Mouse (Mus musculus): ENCODE data around the gene Prss32. TPM values are rescaled to one million over a fixed set of nuclear protein-coding genes. Genes with fewer than 3 reads are reported as not detected.

Gene Prss32
- not detected in 2 replicates for polyA plus RNA-seq (2015; fragmentation: Nextera tagmentation; extraction: Ambion mirVana)

- no peak for ATAC-seq (ENCODE audit: low FRiP score, low read depth)
- Histone ChIP-seq H3K27me3 (no peaks in the 10 kb centered on the region), H3K4me2 (peak within 1 kb of the TSS; percentile 38), H3K27ac (replicated peaks) (no peak within 1 kb of the TSS), H3K4me1 (replicated peaks) (no peaks in the 10 kb centered on the region), H3K9ac (no peak within 1 kb of the TSS), H3K9me3 (no peaks in the 10 kb centered on the region), H3K36me3 (no peaks in the 10 kb centered on the region), H3K4me3 (0 out of 2 replicates have a peak within 1 kb of the TSS, but pooled peaks have one; percentile 8)
- WGBS: 12% methylated on average over 19 of the region's 19 CpGs
Observed at GRCm38 (mm10) chr17:23843812-23844273, at the start of gene Prss32, which contains the start of gene Prss41. Gene Prss32, plus strand, starts transcription at chr17:23843855. Gene Prss41, minus strand, starts transcription at chr17:23844172.

DNA sequence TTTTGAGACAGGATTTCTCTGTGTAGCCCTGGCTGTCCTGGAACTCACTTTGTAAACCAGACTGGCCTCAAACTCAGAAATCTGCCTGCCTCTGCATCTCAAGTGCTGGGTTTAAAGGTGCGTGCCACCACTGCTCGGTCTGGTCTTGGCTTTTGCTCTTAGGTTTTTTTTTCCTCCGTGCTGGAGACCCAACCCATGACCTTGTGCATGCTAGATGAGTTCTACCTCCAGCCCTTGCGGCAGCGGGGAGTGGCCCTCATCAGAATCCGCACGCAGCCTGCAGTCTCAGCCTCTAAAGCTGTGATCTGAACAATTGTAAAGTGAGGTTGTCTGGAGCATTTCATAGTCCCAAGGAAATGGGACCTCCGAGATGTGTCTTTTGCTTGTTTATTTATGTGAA is 48.3 kb upstream of the Prss32 start:
- Histone ChIP-seq H3K36me3 (0 out of 2 replicates have a peak, but pooled peaks cover 3% of the 10 kb centered on the region), H3K4me2 (no peak overlapping the region), H3K27me3 (no peaks in the 10 kb centered on the region), H3K4me3 (no peak overlapping the region), H3K9me3 (no peaks in the 10 kb centered on the region), H3K4me1 (replicated peaks) (peaks cover 24% of the 10 kb centered on the region), H3K9ac (no peak overlapping the region), H3K27ac (replicated peaks) (no peak overlapping the region)
- no peak for ATAC-seq (ENCODE audit: low FRiP score, low read depth)
- 97% methylated on average over 8 of the region's 8 CpGs for WGBS

GRCm38 (mm10) chr17:23797316-23797715 is 46.3 kb upstream of the Prss32 start:
- Histone ChIP-seq H3K4me3 (no peak overlapping the region), H3K27ac (replicated peaks) (no peak overlapping the region), H3K9me3 (no peaks in the 10 kb centered on the region), H3K27me3 (no peaks in the 10 kb centered on the region), H3K4me1 (replicated peaks) (peaks cover 7% of the 10 kb centered on the region), H3K4me2 (no peak overlapping the region), H3K9ac (no peak overlapping the region), H3K36me3 (0 out of 2 replicates have a peak, but pooled peaks cover 3% of the 10 kb centered on the region)
- no peak for ATAC-seq (ENCODE audit: low FRiP score, low read depth)
- 82% methylated on average over 7 of the region's 7 CpGs for WGBS

- Histone ChIP-seq H3K4me1 (replicated peaks) (peaks cover 30% of the 10 kb centered on the region), H3K4me2 (no peak overlapping the region), H3K4me3 (no peak overlapping the region), H3K9me3 (no peaks in the 10 kb centered on the region), H3K36me3 (0 out of 2 replicates have a peak, but pooled peaks cover 3% of the 10 kb centered on the region), H3K27me3 (no peaks in the 10 kb centered on the region), H3K9ac (no peak overlapping the region), H3K27ac (replicated peaks) (no peak overlapping the region)
- no peak for ATAC-seq (ENCODE audit: low FRiP score, low read depth)
- 91% methylated on average over 10 of the region's 10 CpGs for WGBS
Observed at GRCm38 (mm10) chr17:23801627-23802026, 42.0 kb upstream of the Prss32 start.

- Histone ChIP-seq H3K27me3 (no peaks in the 10 kb centered on the region), H3K4me1 (replicated peaks) (peaks cover 41% of the 10 kb centered on the region), H3K4me3 (peak overlapping the region; percentile 84), H3K9me3 (no peaks in the 10 kb centered on the region), H3K27ac (replicated peaks) (peak overlapping the region; percentile 99), H3K36me3 (peaks cover under 1% of the 10 kb centered on the region; the same call in 1 of the 2 replicates), H3K9ac (peak overlapping the region; percentile 88), H3K4me2 (peak overlapping the region; percentile 68)
- WGBS: under 1% methylated on average over 60 of the region's 60 CpGs
- ATAC-seq (ENCODE audit: low FRiP score, low read depth): peak; percentile 98
Observed at GRCm38 (mm10) chr17:23802746-23803365, 40.8 kb upstream of the Prss32 start.

DNA sequence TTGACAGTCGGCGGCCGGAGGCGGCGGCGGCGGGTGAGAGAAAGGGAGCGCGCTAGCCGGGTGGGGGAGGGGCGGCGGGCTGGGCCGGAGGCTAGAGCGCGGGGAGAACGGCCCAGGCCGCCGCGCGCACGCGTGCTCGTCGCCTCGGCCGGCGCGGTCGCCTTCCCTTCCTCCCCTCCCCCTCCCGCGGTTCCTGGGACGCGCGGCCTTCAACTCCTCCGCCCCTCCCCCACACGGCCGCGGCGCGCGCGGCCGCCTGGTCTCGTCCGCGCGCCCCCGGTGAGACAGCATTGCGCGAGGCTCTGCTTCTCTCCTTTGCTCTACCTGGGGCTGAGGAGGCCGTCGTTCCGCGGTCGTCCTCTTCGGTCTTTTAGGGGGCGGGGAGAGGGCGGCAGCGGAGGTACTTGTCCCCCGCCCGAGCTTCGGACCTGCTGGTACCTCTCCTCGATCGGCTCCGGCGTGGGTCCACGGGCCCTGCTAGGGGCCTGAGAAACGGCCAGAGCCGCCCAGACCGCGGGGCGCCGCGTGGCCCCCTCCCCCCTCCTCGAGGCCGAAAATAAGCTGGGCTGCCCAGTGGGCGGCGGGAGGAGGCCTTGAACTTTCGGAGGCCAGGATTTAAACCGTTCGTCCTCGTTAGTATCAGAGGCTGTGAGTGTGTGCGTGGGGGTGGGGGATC is 40.2 kb upstream of the Prss32 start:
- H3K4me2 ChIP-seq: peak overlapping the region; percentile 85
- H3K27me3 ChIP-seq: no peaks in the 10 kb centered on the region
- under 1% methylated on average over 65 of the region's 83 CpGs for WGBS
- peaks cover 7% of the 10 kb centered on the region for H3K36me3 ChIP-seq
- peak; percentile 59 for ATAC-seq (ENCODE audit: low FRiP score, low read depth)
- peak overlapping the region; percentile 84 for H3K4me3 ChIP-seq
- H3K9ac ChIP-seq: peak overlapping the region; percentile 88
- peaks cover 41% of the 10 kb centered on the region for H3K4me1 ChIP-seq (replicated peaks)
- no peaks in the 10 kb centered on the region for H3K9me3 ChIP-seq
- peak overlapping the region; percentile 99 for H3K27ac ChIP-seq (replicated peaks)

DNA sequence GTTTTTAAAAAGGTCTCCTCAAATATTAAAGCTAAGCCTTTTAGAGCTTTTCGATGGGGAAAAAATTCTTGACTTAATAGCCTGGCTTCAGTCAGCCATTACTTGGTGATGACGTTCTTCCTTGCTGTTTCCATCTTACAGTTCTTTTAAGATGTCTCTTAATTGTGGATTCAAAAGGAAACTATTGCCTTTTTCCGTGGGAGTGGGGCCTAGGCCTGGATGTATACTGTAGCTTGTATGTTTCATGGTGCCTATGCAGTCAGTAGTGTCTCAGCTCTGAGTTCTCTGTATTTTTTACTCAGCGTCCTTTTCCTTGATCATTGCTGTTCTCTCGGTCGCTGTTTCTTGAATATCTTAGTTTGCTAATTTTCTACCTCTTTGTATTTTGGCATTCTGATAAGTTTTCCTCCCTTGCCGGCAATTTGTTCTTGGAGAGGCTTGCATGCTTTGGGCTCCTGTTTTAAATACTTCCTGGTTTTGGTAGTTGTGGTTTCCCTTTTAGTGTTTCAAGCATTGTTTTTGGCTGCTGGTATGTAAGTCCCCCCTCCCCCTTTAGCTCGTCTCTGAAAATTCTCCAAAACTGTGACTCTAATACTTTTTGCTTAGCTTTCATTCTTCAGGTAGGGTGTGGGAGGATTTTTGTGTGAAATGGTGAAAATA is 39.1 kb upstream of the Prss32 start:
- no peaks in the 10 kb centered on the region for H3K27me3 ChIP-seq
- H3K4me1 ChIP-seq (replicated peaks): peaks cover 41% of the 10 kb centered on the region
- 0 out of 2 replicates have a peak overlapping the region, but pooled peaks have one; percentile 99 for H3K27ac ChIP-seq (replicated peaks)
- WGBS: 6% methylated on average over 8 of the region's 8 CpGs
- no peaks in the 10 kb centered on the region for H3K9me3 ChIP-seq
- H3K4me3 ChIP-seq: peak overlapping the region; percentile 84
- H3K9ac ChIP-seq: peak overlapping the region; percentile 88
- peak overlapping the region; percentile 85 for H3K4me2 ChIP-seq
- no peak for ATAC-seq (ENCODE audit: low FRiP score, low read depth)
- peaks cover 17% of the 10 kb centered on the region for H3K36me3 ChIP-seq

DNA sequence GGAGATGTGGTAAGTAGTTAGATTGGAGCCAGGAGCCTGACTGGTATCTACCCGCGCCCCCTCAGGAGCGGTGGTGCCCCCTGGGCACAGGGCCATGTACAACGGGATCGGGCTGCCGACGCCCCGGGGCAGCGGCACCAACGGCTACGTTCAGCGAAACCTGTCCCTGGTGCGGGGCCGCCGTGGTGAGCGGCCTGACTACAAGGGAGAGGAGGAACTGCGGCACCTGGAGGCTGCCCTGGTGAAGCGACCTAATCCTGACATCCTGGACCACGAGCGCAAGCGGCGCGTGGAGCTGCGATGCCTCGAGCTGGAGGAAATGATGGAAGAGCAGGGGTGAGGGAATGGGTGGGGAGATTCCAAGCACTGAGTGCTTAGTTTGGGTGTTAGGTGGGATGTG is 36.8 kb upstream of the Prss32 start:
- peaks cover 41% of the 10 kb centered on the region for H3K4me1 ChIP-seq (replicated peaks)
- H3K9me3 ChIP-seq: no peaks in the 10 kb centered on the region
- H3K4me2 ChIP-seq: peak overlapping the region; percentile 28
- no peak for ATAC-seq (ENCODE audit: low FRiP score, low read depth)
- H3K9ac ChIP-seq: 0 out of 2 replicates have a peak overlapping the region, but pooled peaks have one; percentile 11
- H3K27ac ChIP-seq (replicated peaks): no peak overlapping the region
- 82% methylated on average over 25 of the region's 25 CpGs for WGBS
- no peak overlapping the region for H3K4me3 ChIP-seq
- no peaks in the 10 kb centered on the region for H3K27me3 ChIP-seq
- peaks cover 40% of the 10 kb centered on the region for H3K36me3 ChIP-seq

- Histone ChIP-seq H3K36me3 (peaks cover 50% of the 10 kb centered on the region), H3K4me2 (no peak overlapping the region), H3K9me3 (no peaks in the 10 kb centered on the region), H3K4me3 (no peak overlapping the region), H3K4me1 (replicated peaks) (peaks cover 37% of the 10 kb centered on the region), H3K27me3 (no peaks in the 10 kb centered on the region), H3K27ac (replicated peaks) (no peak overlapping the region), H3K9ac (no peak overlapping the region)
- no peak for ATAC-seq (ENCODE audit: low FRiP score, low read depth)
- 87% methylated on average over 3 of the region's 3 CpGs for WGBS
Observed at GRCm38 (mm10) chr17:23807918-23808317, 35.7 kb upstream of the Prss32 start.

- Histone ChIP-seq H3K36me3 (peaks cover 95% of the 10 kb centered on the region), H3K9ac (no peak overlapping the region), H3K4me2 (no peak overlapping the region), H3K4me3 (no peak overlapping the region), H3K4me1 (replicated peaks) (no peaks in the 10 kb centered on the region), H3K27me3 (no peaks in the 10 kb centered on the region), H3K27ac (replicated peaks) (no peak overlapping the region), H3K9me3 (peaks cover 13% of the 10 kb centered on the region)
- WGBS: 97% methylated on average over 16 of the region's 16 CpGs
- no peak for ATAC-seq (ENCODE audit: low FRiP score, low read depth)
Observed at GRCm38 (mm10) chr17:23815641-23816040, 28.0 kb upstream of the Prss32 start.

GRCm38 (mm10) chr17:23818579-23818978 is 25.1 kb upstream of the Prss32 start:
- no peaks in the 10 kb centered on the region for H3K27me3 ChIP-seq
- H3K36me3 ChIP-seq: peaks cover 95% of the 10 kb centered on the region
- no peak overlapping the region for H3K4me2 ChIP-seq
- H3K9me3 ChIP-seq: peaks cover 13% of the 10 kb centered on the region
- H3K4me3 ChIP-seq: no peak overlapping the region
- no peak overlapping the region for H3K9ac ChIP-seq
- no peak overlapping the region for H3K27ac ChIP-seq (replicated peaks)
- H3K4me1 ChIP-seq (replicated peaks): no peaks in the 10 kb centered on the region
- WGBS: over 99% methylated on average over 8 of the region's 8 CpGs
- no peak for ATAC-seq (ENCODE audit: low FRiP score, low read depth)

GRCm38 (mm10) chr17:23819235-23819634 is 24.4 kb upstream of the Prss32 start:
- Histone ChIP-seq H3K4me3 (no peak overlapping the region), H3K4me2 (no peak overlapping the region), H3K27ac (replicated peaks) (no peak overlapping the region), H3K27me3 (no peaks in the 10 kb centered on the region), H3K36me3 (peaks cover 95% of the 10 kb centered on the region), H3K9ac (no peak overlapping the region), H3K9me3 (peaks cover 13% of the 10 kb centered on the region), H3K4me1 (replicated peaks) (no peaks in the 10 kb centered on the region)
- no peak for ATAC-seq (ENCODE audit: low FRiP score, low read depth)
- WGBS: 98% methylated on average over 25 of the region's 25 CpGs
